Mouse (Mus musculus) gastrocnemius, postnatal 4 days (tissue): ENCODE results near the gene Dvl2. TPM values are rescaled to one million over a fixed set of nuclear protein-coding genes. Genes with fewer than 3 reads are reported as not detected.

Experiments
- DNase-seq, 2 experiments: peaks; one replicate each; pipeline ENCODE4 v3.0.0; 2021 to 2022; ENCODE audit warnings: low spot score in 2 of 2, mixed read lengths in 2 of 2
- total RNA-seq, 2 experiments: library from RNA; stranded (reverse); gene quantifications; 2 replicates each; pipeline ENCODE4 v1.2.3; 2021

The Dvl2 gene
- total RNA-seq, 2 experiments from 2014 or later = 19.1 to 22.8 TPM

DNA sequence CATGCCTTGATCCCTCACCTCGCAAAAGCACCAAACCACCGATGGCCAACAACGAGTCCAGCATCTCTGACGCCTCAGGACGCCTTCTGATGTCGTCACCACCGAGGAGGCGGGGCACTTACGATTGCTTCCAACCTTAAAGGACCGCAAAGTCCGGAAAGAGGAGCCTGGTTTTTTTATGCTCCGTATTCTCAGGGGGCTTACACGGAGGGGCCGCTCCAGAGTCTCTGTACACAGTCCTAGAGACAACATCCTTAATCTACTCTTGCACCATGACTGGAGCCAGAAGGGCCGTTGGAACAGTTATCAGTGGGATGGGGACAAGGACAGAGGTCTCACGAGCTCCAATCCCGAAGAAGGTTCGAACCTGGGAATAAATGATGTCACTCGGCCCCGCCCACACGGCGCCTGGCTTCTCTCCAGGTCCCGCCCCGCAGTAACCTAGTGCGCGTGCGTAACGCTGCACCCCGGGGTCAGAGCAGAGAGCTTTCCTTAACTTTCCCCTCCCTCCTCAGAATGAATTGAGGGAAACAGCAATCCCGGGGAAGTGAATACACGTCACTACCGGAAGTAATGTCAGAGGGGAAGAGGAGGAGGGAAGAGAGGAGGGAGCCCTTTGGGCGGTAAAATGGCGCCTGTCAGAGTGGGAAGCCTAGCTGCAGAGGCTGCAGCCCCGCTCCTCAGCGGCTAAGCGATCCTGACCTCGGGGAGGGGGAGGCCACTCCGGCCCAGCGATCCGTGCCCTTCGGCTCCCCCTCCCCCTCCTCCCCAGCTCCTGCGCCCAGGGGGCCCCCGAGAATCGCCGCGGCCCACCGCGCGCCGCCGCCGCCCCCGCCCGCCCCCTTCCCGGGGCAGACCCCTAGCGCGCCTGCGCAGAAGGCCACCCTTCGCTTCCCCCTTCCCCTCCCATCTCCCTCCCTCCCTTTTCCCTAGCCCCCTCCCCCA lies 19.9 kb upstream of the Dvl2 start:
- DNase-seq = peak; percentile 95

DNA sequence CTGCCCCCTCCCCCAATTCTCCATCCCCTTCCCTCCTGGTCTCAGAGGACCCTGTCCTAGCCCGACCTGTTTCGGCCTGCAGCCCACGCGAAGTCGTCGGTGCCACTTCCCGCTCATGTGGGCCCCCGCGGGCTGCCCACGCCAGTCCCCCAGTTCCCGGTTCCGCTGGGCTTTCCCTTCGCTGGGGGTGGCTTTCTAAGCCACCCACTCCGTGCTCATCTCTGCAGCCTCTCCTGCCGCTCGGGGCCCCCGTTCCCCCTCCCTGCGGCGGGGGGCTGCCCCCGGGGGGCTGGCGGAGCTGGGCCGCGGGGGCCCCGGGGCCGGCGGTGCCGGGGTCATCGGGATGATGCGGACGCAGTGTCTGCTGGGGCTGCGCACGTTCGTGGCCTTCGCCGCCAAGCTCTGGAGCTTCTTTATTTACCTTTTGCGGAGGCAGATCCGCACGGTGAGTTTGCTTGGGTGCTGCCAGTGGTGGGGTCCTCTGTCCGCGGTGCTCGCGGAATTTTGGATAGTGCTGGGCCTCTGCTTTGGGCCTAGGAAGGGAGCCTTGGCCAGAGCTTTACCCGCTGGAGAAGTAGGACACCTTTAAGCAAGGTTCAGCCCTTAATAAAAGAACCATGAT lies 19.1 kb upstream of the Dvl2 start, which contains the start of gene Ctdnep1:
Ctdnep1 (plus strand) TSS at position 16 of the 622 bp plus-strand sequence.
- DNase-seq = no peak

DNA sequence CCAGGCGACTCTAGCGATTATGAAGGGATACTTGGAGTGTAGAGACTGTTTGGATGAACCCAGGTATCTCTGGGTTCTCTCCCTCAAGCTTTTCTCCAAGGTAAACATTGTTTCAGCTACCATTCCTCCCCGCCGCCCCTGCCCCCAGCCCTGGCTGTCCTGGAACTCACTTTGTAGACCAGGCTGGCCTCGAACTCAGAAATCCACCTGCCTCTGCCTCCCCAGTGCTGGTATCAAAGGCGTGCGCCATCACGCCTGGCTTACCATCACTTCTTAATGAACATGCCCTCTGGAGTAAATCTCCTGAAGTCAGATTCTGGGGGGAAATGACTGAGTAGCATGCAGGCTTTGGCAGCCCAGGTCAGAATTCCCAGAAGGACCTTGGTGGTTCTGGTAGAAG lies 18.2 kb upstream of the Dvl2 start, which contains the start of gene Elp5:
Elp5 (minus strand) TSS at position 293 of the 400 bp plus-strand sequence.
- DNase-seq = no peak

DNA sequence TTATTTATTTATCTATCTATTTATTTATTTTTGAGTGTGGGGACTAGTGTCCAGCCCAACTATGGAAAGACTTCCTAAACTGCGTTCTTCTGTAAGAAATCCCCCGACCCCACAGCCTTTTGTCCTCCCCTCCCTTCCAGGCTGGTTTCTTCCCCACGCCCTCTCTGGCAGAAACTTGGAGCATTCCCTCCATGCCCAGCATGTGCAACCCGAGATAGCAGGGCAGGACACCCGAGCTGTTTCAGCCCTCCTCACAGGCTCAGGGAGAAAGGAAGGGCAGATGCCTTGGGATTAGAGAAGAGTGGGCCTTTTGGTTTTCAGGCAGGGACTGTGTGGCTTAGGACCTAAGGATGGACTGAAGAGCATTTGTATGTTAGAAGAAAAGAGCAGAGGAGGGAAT lies 17.5 kb upstream of the Dvl2 start:
- DNase-seq = no peak

DNA sequence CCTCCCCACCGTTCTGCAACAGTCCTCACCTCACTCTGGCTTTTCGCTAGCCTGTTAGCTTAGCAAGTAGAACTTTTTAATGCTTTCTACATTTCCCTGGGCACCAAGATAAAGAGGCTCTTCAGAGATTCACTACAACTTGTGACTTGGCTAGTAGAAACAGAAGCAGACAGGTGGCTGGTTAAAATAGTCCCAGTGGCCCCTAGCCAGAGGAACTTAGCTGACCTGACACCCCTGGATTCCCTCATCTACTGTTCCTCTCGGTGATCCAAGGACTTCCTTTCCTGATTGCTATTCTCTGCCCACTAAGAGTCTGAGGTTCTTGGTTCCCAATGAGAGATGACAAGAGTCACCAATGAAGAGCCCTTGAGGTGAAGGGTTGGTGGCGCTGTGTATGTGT lies 17.0 kb upstream of the Dvl2 start:
- no peak for DNase-seq

DNA sequence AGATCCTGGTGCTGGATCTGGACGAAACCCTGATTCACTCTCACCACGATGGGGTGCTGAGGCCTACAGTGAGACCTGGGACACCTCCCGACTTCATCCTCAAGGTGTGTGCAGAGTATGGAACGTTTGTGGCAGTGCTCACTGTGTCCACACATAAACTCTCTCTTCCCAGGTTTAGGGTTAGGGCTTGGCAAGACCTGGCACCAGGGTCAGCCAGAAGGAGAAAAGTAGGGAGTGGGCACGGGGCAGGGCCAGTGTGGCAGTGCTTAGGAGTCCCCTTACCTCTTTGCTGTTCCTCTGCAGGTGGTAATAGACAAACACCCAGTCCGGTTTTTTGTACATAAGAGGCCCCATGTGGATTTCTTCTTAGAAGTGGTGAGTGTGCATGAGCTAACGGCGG lies 16.0 kb upstream of the Dvl2 start:
- DNase-seq = no peak

DNA sequence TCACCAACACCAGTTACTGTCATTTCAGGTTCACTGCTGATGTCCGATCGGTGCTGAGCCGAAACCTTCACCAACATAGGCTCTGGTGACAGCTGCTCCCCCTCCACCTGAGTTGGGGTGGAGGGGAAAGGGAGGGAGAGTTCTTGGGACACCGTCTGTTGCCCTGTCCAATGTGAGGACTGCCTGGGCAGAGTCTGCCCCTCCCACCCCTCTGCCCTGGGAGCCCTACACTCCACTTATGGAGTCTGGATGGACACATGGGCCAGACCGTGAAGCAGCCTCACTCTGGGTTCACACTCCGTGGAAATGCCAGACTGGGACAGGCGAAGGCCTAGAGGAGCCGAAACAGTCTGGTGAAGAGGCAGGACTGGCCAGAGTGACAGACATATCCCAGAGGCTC lies 10.4 kb upstream of the Dvl2 start:
- no peak for DNase-seq

DNA sequence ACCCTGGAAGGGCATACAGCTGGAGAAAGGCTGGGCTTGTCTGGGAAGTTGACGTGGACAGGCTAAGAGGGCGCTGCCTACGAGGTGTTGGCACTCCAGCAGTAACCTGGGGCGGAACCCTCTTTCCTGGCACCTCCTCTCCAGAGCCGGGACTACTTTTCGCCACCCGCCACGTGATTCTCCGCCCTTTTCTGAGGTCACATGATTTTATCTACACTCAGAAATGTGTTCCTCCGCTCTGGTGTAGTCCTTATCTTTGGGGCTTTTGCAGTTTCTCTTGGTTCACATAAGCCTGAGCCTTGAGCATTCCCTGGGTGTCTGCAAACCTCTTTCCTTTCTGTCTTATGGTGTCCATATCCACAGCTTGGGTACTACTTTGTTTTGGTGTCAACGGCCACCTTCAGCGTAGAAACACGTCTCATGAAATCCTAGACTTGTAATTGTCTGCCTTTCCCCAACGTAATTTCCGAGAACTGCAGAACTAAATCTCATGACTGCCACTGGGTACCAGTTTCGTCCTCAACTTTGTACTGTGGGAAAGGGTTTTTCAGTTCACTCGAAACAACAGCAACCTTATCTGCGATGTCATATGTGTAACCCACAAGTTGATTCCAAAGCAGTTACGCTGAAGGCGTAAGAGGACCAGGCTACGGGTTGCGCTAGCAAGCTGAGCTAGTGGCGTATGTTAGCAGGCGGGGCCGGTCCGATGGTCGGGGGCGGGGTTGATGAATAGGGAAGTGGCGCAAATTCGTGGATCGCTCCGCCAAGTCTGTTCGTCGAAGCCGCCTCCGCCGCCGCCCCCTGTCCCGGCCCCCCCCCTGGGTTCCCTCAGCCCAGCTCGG lies 9.3 kb upstream of the Dvl2 start, which contains the start of gene Gabarap:
Gabarap (plus strand) TSS at position 294 of the 842 bp plus-strand sequence.
- DNase-seq = peak; percentile 93 to 98

DNA sequence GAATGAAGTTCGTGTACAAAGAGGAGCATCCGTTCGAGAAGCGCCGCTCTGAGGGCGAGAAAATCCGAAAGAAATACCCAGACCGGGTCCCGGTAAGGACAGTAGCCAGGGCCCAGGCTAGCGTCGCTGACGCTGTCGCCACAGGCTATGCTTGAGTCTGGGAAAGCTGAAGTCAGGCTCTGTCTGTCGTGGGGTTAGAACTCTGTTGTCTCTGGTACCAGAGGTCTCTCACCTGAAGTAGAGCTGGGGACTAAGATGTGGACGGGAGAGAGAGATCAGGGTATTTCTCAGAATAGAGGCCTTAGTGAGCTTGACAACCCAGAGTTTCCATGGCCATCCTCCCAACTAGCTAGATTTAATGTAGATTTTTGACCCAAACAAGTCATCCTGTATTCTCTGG lies 8.7 kb upstream of the Dvl2 start:
- no peak for DNase-seq

DNA sequence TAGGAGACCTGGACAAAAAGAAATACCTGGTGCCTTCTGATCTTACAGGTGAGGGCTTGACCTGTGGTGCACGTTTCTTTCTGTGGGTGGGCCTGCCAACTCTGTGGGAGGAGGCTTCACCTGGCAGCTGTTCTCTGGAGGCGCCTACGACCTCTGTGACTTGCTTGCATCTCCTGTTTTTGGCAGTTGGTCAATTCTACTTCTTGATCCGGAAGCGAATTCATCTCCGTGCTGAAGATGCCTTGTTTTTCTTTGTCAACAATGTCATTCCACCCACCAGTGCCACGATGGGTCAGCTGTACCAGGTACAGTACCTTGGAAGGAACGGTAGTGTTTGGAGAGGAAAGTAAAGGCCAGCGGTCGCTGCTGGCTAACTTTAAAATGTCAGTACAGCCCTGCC lies 8.0 kb upstream of the Dvl2 start:
- no peak for DNase-seq

DNA sequence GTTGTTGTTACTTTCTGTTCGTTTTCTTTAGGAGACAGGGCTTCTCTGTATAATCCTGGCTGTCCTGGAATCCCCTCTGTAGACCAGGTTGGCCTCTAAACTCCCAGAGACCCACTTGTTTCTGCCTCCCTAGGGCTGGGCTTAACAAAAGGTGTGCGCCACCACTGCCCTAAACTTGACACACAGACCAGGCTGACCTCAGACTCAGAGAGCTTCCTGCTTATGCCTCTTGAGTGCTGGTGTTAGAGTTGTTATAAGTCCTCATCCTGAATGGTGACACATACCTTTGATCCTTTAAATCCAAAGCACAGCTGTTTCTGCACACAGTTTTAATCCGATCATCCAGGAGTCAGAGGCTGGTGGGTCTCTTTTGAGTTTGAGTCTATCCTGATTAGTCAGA lies 7.5 kb upstream of the Dvl2 start:
- no peak for DNase-seq

DNA sequence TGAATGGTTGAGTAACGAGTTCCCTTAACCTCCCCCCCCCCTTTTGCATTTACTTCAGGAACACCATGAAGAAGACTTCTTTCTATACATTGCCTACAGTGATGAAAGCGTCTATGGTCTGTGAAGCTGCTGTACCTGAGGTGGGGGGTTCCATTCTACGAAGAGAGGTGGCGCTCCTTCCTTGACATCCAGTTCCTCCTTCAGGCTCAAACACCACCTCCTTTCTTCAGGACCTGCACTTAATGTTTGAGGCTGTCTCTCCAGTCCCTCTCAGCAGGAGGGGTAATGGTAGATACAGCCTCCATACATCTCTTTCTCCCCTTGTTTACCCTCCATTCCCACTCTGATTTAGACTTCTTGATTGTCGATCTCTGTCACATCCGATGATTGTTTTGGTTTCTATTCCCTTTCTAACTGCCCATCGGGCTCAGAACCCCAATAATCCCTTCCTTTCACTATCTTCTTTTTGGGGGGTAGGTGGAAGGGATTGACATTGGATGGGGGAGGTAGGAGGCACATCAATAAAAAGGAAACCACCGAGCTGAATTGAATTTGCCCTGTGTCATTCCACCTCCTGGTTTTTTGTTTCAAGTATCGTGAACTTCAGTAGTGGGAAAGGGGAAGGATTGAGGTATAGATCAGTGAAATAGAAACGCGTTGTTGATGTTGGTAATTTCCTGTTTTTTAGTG lies 5.8 kb upstream of the Dvl2 start:
- DNase-seq = no peak

DNA sequence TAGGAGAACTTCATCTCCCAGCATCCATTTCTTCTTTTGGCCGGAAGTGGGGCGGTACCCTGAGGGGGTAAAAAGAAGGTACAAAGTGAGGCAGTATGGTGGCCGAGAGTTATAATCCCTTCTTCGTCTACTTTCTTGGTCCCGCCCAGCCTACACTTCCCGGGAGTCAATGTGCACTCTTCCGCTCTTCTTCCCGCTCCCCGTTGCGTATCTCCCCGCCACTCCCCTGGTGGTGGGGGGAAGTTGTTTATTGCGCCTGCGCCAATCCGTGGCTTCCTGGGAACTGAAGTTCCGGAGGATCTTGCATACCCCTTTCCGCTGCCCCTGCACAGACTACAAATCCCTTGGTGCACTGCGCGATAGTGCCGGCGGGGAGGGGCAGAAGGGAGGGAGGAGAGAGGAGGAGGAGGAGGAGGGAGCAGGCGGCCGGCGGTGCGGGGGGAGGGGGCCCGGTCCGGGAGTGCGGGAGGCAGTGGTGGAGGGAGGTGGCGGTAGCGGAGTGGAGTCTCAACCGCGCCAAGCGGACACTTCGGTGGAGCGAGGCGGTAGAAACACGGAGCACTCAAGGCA lies 4.9 kb upstream of the Dvl2 start, which contains the start of gene Phf23:
Phf23 (plus strand) TSS at position 387 of the 570 bp plus-strand sequence.
- DNase-seq = peak; percentile 89 to 96

DNA sequence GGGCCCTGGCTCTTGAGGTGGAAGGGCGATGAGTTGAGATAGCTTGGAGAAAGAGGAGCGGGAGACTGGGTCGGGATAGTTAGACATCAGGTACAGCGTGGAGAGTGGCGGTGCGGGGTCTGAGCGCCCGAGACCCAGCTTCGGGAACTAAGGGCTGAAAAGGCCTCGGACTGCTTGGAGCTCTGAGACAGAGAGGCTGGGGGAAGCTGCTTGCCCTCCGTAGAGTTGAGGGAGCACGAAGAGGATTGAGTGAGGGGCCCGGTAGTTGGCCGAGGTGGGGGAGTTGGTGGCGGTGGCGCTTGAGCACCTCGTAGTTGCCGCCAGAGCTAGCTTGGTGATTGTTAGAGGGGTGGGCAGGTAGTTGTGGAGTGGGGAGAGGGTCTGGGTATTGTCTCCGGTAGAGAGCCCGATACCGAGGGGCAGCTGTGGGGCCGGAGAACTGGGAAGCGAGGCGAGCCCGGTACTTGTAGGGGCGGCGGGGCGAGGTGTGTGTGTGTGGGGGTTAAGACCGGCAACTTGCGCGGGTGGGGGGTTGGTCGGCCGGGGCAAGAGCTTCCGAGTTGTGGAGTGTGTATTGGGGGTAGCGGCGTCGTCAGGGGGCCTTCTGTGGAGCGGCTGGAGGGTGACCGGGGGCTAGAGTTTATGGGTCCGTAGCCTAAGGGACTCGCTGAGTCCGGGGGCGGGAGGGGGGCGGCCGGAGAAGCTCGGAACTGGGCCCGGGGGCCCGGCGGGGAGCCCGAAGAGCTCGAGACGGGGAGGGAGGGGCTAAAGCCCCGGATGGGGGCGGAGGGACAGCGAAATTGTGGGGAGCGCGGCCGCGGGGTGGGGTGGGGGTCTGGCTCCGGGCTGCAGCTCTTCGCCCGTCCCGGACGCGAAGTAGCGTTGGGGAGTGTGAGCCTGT lies 4.0 kb upstream of the Dvl2 start:
- DNase-seq = peak in 1 of 2 experiments; percentile 76

DNA sequence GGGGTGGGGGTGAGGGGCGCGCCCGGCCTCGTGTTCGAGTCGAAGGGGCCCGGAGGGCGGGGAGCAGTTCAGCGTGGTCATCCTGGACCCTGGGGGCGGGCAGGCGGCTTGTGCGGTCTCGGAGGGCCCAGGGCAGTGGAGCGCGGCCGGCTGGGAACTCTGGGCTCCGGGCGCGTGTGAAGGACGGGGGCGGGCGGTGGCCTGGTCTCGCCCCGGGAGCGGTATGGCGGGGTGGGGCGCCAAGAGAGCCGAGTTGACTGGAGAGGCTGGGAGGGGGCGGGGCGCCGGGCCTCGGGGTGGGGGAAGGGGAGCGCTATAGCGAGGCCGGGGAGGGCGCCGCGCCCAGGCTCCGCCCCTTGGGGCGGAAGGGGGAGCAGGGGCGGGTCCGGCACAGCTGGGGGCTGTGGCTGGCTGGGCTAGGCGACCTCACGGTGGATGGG lies 3.3 kb upstream of the Dvl2 start:
- DNase-seq = peak; percentile 88 to 90

DNA sequence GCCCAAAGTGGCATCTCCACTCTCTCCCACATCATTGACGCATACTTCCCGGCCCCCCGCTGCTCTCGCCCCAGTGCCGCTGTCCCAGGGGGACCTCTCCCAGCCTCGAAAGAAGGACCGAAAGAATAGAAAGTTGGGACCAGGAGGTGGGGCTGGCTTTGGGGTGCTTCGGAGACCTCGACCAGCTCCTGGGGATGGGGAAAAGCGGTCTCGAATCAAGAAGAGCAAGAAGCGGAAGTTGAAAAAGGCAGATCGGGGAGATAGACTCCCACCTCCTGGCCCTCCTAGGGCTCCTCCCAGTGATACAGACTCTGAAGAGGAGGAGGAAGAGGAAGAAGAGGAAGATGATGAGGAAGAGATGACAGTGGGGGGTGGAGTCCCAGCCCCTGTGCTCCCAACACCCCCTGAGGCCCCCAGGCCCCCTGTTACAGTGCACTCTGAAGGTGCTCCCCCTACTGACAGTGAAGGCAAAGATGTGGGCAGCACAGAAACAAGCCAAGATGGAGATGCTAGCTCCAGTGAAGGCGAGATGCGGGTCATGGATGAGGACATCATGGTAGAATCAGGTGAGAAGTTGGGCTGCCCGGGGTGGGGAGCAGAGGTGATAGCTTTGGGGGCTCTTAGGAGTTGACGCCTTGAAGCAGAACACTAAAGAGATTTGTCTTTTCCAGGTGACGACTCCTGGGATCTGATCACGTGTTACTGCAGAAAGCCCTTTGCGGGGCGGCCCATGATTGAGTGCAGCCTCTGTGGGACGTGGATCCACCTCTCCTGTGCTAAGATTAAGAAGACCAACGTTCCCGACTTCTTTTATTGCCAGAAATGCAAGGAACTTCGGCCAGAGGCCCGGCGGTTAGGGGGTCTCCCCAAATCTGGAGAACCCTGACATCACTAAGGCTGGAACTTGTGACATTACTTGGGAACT lies 1.6 kb upstream of the Dvl2 start:
- no peak for DNase-seq

DNA sequence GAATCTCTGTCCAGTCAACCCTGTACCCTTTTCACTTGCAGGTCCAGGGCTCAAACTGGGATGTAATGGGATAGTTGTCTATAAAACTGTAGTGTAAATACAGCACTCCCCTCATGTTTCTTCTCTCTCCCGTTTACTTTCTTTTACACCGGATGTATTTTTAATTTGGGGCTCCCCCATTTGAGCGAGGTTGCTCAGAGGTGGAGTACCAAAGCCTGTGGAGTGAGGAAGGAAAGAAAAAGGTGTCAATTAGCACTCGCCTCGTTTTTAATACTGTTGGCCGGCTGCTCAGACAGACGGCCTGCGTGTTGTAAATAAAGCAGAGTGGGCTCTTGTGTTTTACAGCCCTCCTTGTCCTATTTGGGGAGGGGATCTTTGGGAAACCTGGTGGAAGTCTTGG lies 729 bp upstream of the Dvl2 start:
- no peak for DNase-seq

DNA sequence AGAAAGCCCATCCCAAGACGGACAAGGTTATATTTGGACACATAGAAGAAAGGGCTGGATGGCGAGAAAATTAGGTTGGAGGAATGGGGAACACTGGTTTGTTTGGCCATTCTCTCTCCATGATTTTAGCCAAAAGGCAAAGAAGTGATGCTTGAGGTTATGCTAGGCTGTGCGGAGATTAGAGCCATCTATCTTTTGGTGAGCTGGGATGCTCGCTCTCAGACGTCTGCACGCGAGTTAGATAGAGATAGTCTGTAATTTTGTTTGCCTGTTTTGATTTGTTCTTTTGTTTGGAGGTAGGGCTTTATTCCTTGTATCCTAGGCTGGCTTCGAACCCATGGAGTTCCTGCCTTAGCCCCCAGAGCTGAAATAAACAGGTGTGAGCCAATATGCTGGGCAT lies 764 bp downstream of the Dvl2 start:
- no peak for DNase-seq
